Mouse (Mus musculus) C2C12 (cell line): ENCODE measurements at regions not wholly inside any gene's neighbourhood (a gene's known extent, or its start where the extent isn't known, plus 50 kb on each side); places are given as distances from the start of the nearest gene placed in this dataset.

Source experiments
- CTCF ChIP-seq: IDR thresholded peaks from one replicate; pipeline ENCODE4 v1.5.1; 2011; ENCODE audit not compliant: control insufficient read depth, insufficient read depth, insufficient read length
- MYOD1 ChIP-seq: IDR thresholded peaks from one replicate; pipeline ENCODE4 v1.6.1; 2011; ENCODE audit warnings: low read depth; ENCODE audit not compliant: control insufficient read depth, insufficient read length
- MYOG ChIP-seq: IDR thresholded peaks from one replicate; pipeline ENCODE4 v1.6.1; 2011; ENCODE audit not compliant: control insufficient read depth, insufficient read length; ENCODE audit errors: extremely low read depth
- USF1 ChIP-seq: IDR thresholded peaks from one replicate; pipeline ENCODE4 v1.6.1; 2011; ENCODE audit warnings: low read depth, mild to moderate bottlenecking, control low read depth, moderate library complexity

DNA sequence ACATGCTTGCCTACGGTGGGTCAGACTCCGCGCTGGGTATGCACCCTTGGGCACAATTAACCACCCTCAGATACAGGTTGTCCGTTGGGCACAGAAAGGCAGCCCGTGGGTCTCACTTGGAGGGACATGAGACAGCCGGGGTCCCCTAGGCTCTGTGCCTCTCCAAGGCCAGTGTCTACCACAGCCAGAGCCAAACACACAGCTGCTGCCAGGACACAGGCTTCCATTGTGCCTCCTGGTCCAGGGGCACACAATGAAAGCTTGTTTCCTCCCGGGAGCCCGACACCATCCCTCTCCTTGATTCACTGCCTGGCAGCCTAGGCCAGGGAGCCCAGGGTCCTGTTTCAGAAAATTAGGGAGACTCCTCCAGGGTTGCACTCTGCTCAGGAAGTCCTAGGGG is 161.4 kb upstream of the Haao start:
- TF ChIP-seq CTCF (no peak), USF1 (no peak), MYOG (no peak), MYOD1 (no peak)
